ENCODE assay signal across 10 mouse cellular contexts in the genomic region with DNA sequence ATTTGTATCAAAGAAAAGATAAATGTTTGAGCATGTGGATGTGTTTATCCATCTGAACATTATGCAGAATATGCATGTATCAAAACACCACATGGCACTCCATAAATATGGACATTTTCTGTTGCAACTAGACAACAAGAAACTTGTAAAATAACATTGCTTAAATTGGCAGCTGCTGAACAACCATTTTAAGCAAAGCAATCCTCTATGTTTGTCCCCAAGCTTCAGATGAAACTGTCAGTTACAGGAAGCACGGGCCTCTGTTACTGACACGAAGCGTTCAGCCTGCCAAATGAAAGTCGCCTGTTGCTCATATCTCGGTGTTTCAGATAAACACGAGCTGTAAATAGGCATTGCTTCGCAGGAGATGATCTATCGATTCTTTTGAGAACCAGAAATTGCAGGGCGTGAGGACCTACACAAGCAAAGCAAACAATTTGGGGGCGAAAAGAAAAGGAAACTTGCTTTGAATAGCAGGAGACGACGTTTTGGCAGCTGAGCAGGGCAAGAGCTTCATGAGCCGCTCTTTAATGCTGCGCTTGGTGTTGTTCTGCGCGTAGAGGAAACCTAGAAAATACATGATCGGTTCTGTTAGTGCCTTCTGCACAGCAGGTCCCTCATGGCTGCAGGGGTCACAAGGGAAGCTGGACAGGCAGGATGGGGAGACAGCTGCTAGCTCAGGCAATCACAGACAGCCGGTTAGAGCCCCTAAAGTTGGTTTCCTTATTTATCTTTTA.
DNase-seq lines count a peak whose midpoint lies in the region; ATAC-seq lines count a peak whose summit lies in the region.
"Had no signal": no experiment of that assay in that cellular context is flagged by ENCODE, and none has a peak within 500 bp of the region (broad histone marks: within the 10 kb centered on the region; RNA-seq: fewer than 3 reads in every experiment).

No protein-coding gene starts in this region.

- 69% methylated on average over 18 of the region's 18 CpGs for whole genome bisulfite sequencing in forebrain, embryonic 13.5 days
- 78% methylated on average over 18 of the region's 18 CpGs for WGBS in forebrain, embryonic 11.5 days
- 32% methylated on average over 18 of the region's 18 CpGs for WGBS in lung, embryonic 16.5 days

- H3K4me2 ChIP-seq in forebrain, embryonic 13.5 days = no peak overlapping the region
- no peak overlapping the region for H3K4me2 ChIP-seq in forebrain, embryonic 11.5 days (ENCODE audit: low read depth, low read length, severe bottlenecking)
- H3K4me2 ChIP-seq in lung, embryonic 16.5 days (ENCODE audit: low read depth, low read length) = peak overlapping the region; percentile 50
- H3K4me2 ChIP-seq: midbrain, embryonic 12.5 days had no signal

- H3K4me1 ChIP-seq in forebrain, embryonic 13.5 days = no peaks in the 10 kb centered on the region
- H3K4me1 ChIP-seq in forebrain, embryonic 11.5 days (replicated peaks; ENCODE audit: control insufficient read depth, insufficient read depth, low read length) = no peaks in the 10 kb centered on the region
- H3K4me1 ChIP-seq in lung, embryonic 16.5 days (replicated peaks; ENCODE audit: control insufficient read depth, insufficient read depth, low read length) = no peaks in the 10 kb centered on the region

- no peak overlapping the region for H3K9ac ChIP-seq in forebrain, embryonic 13.5 days
- H3K9ac ChIP-seq in forebrain, embryonic 11.5 days (ENCODE audit: low read length) = no peak overlapping the region
- 0 out of 2 replicates have a peak overlapping the region, but pooled peaks have one; percentile 39 for H3K9ac ChIP-seq in lung, embryonic 16.5 days (ENCODE audit: low read length)
- H3K9ac ChIP-seq: midbrain, embryonic 12.5 days had no signal

- H3K27ac ChIP-seq in forebrain, embryonic 13.5 days = no peak overlapping the region
- H3K27ac ChIP-seq in forebrain, embryonic 11.5 days (ENCODE audit: low read depth, low read length) = no peak overlapping the region
- H3K27ac ChIP-seq in lung, embryonic 16.5 days (ENCODE audit: low read length) = no peak overlapping the region
- H3K27ac ChIP-seq: midbrain, embryonic 12.5 days had no signal

- H3K36me3 ChIP-seq in forebrain, embryonic 13.5 days (ENCODE audit: poor library complexity, severe bottlenecking) = no peaks in the 10 kb centered on the region
- no peaks in the 10 kb centered on the region for H3K36me3 ChIP-seq in forebrain, embryonic 11.5 days (ENCODE audit: control insufficient read depth, insufficient read depth, low read length)
- no peaks in the 10 kb centered on the region for H3K36me3 ChIP-seq in lung, embryonic 16.5 days (ENCODE audit: control insufficient read depth, insufficient read depth, low read length)
- H3K36me3 ChIP-seq: midbrain, embryonic 12.5 days had no signal

- intact Hi-C loops in heart, postnatal 36 days (cut with DNase I) = loop anchor here (10.0 kb wide), 1 partner anchor 445 kb away; no protein-coding TSS in a partner anchor

- no peaks in the 10 kb centered on the region for H3K9me3 ChIP-seq in forebrain, embryonic 13.5 days (replicated peaks)
- no peaks in the 10 kb centered on the region for H3K9me3 ChIP-seq in forebrain, embryonic 11.5 days (ENCODE audit: control insufficient read depth, low read length)
- no peaks in the 10 kb centered on the region for H3K9me3 ChIP-seq in lung, embryonic 16.5 days (ENCODE audit: control insufficient read depth, low read length)
- H3K9me3 ChIP-seq: midbrain, embryonic 12.5 days had no signal

- DNase-seq in forebrain, embryonic 11.5 days (ENCODE audit: low spot score) = no peak
- no peak for DNase-seq in lung, adult 18-20 months
- DNase-seq in heart, postnatal 36 days = peak; percentile 2 to 5
- peak; percentile 4 for DNase-seq in right cerebral cortex, postnatal 14 days
- no peak for DNase-seq in MN1 (ENCODE audit: low spot score)
- DNase-seq in ovary, adult 18-20 months (ENCODE audit: low spot score) = no peak
- DNase-seq: embryo, embryonic 11 days had no signal

- no peak overlapping the region for H3K4me3 ChIP-seq in forebrain, embryonic 13.5 days
- no peak overlapping the region for H3K4me3 ChIP-seq in forebrain, embryonic 11.5 days (ENCODE audit: low read depth, low read length)
- H3K4me3 ChIP-seq in lung, embryonic 16.5 days (ENCODE audit: low read length) = peak overlapping the region; percentile 40
- H3K4me3 ChIP-seq: midbrain, embryonic 12.5 days had no signal

- ATAC-seq in forebrain, embryonic 13.5 days = peak; percentile 67; the same call in 1 of the 2 replicates
- ATAC-seq in forebrain, embryonic 11.5 days (replicated peaks; ENCODE audit: low FRiP score) = no peak
- ATAC-seq in lung, embryonic 16.5 days (ENCODE audit: low read depth) = peak; percentile 56

- H3K27me3 ChIP-seq in forebrain, embryonic 13.5 days = no peaks in the 10 kb centered on the region
- H3K27me3 ChIP-seq in forebrain, embryonic 11.5 days (ENCODE audit: control insufficient read depth, insufficient read depth, low read length) = no peaks in the 10 kb centered on the region
- H3K27me3 ChIP-seq in lung, embryonic 16.5 days (ENCODE audit: control insufficient read depth, insufficient read depth, low read depth, low read length) = no peaks in the 10 kb centered on the region
- H3K27me3 ChIP-seq: midbrain, embryonic 12.5 days had no signal

Comparison
In these comparisons a context has a peak if more than half of its experiments do, and no peak if none do; other contexts are left out.
1. DNase-seq: peak in heart, postnatal 36 days (2 of 2) and right cerebral cortex, postnatal 14 days (single experiment); none in forebrain, embryonic 11.5 days (single experiment), lung, adult 18-20 months (0 of 2), MN1 (single experiment) and ovary, adult 18-20 months (single experiment).